Mouse (Mus musculus) 3134 (cell line): ENCODE measurements around the gene Map3k14.

Experiments used
- DNase-seq: peaks from one replicate; pipeline ENCODE4 v3.0.0-alpha.2; 2011; ENCODE audit warnings: low spot score; ENCODE audit not compliant: insufficient read length; ENCODE audit errors: extremely low read depth

The Map3k14 gene

GRCm38 (mm10) chr11:103217790-103218516 is 49.3 kb downstream of the Map3k14 start, which contains the start of gene Spata32:
Gene Spata32, minus strand, starts transcription at chr11:103218432.
- no peak for DNase-seq

- no peak for DNase-seq
These were observed 51.9 kb downstream of the Map3k14 start for GRCm38 (mm10) chr11:103215355-103215754.

GRCm38 (mm10) chr11:103213712-103214111 is 53.6 kb downstream of the Map3k14 start:
- DNase-seq = no peak

GRCm38 (mm10) chr11:103210291-103210690 is 57.0 kb downstream of the Map3k14 start:
- no peak for DNase-seq

GRCm38 (mm10) chr11:103208458-103208857 is 58.8 kb downstream of the Map3k14 start, which contains the start of gene 1700023F06Rik:
Gene 1700023F06Rik, minus strand, starts transcription at chr11:103208558.
- DNase-seq = no peak

- DNase-seq = no peak
These were observed 61.1 kb downstream of the Map3k14 start for GRCm38 (mm10) chr11:103206203-103206602.

- no peak for DNase-seq
These were observed 64.9 kb downstream of the Map3k14 start for GRCm38 (mm10) chr11:103202376-103202775.

GRCm38 (mm10) chr11:103201664-103202063 is 65.6 kb downstream of the Map3k14 start:
- DNase-seq = peak; percentile 84

- no peak for DNase-seq
These were observed 68.1 kb downstream of the Map3k14 start for GRCm38 (mm10) chr11:103198911-103199803.

GRCm38 (mm10) chr11:103198339-103198738 is 68.9 kb downstream of the Map3k14 start:
- DNase-seq = no peak

- DNase-seq = no peak
These were observed 69.9 kb downstream of the Map3k14 start for GRCm38 (mm10) chr11:103197340-103197739.

GRCm38 (mm10) chr11:103195656-103196055 is 71.6 kb downstream of the Map3k14 start:
- no peak for DNase-seq

- no peak for DNase-seq
These were observed 72.0 kb downstream of the Map3k14 start for GRCm38 (mm10) chr11:103195236-103195635.

GRCm38 (mm10) chr11:103193825-103194168 is 73.5 kb downstream of the Map3k14 start:
- no peak for DNase-seq

- no peak for DNase-seq
These were observed 74.1 kb downstream of the Map3k14 start for GRCm38 (mm10) chr11:103192956-103193824.

- no peak for DNase-seq
These were observed 74.9 kb downstream of the Map3k14 start for GRCm38 (mm10) chr11:103192230-103192955.

- DNase-seq = no peak
These were observed 82.4 kb downstream of the Map3k14 start for GRCm38 (mm10) chr11:103184891-103185290.

- no peak for DNase-seq
These were observed 85.4 kb downstream of the Map3k14 start for GRCm38 (mm10) chr11:103181911-103182310.

GRCm38 (mm10) chr11:103181349-103181748 is 85.9 kb downstream of the Map3k14 start:
- DNase-seq = no peak

GRCm38 (mm10) chr11:103180426-103180825 is 86.8 kb downstream of the Map3k14 start:
- DNase-seq = no peak
